Mouse (Mus musculus): Measurements from ENCODE around the gene Gprc5a. TPM values are rescaled to one million over a fixed set of nuclear protein-coding genes. Genes with fewer than 3 reads are reported as not detected.
A peak's percentile ranks its signal among the peaks of the same experiment; 100 is the strongest.

Gene Gprc5a
- 0.45 and 0.53 TPM in 2 replicates for polyA plus RNA-seq (2015; fragmentation: Nextera tagmentation; extraction: Ambion mirVana)

- peak within 1 kb of the TSS; percentile 41 for H3K4me3 ChIP-seq
- no peaks in the 10 kb centered on the region for H3K9me3 ChIP-seq (replicated peaks)
- ATAC-seq: peak; percentile 75
Observed at GRCm38 (mm10) chr6:135065236-135065957, at the start of gene Gprc5a. TSS of gene Gprc5a (plus strand) at chr6:135065651.

GRCm38 (mm10) chr6:135017211-135017610 lies 48.2 kb upstream of the Gprc5a start:
- Histone ChIP-seq H3K4me2 (no peak overlapping the region), H3K4me1 (peaks cover 4% of the 10 kb centered on the region), H3K36me3 (ENCODE audit: poor library complexity, severe bottlenecking) (peaks cover 89% of the 10 kb centered on the region), H3K9me3 (replicated peaks) (no peaks in the 10 kb centered on the region), H3K9ac (no peak overlapping the region), H3K27me3 (no peaks in the 10 kb centered on the region), H3K27ac (no peak overlapping the region), H3K4me3 (no peak overlapping the region)
- no peak for ATAC-seq
- 95% methylated on average over 11 of the region's 11 CpGs for WGBS

More at GRCm38 (mm10) chr6:135065236-135065957, at the start of gene Gprc5a:
- H3K9ac ChIP-seq: peak within 1 kb of the TSS; percentile 43
- H3K4me2 ChIP-seq: peak within 1 kb of the TSS; percentile 68
- peaks cover 24% of the 10 kb centered on the region for H3K27me3 ChIP-seq
- H3K36me3 ChIP-seq (ENCODE audit: poor library complexity, severe bottlenecking): no peaks in the 10 kb centered on the region
- WGBS: under 1% methylated on average over 44 of the region's 44 CpGs
- no peak within 1 kb of the TSS for H3K27ac ChIP-seq
- H3K4me1 ChIP-seq: peaks cover 10% of the 10 kb centered on the region; the same call in 1 of the 2 replicates

DNA sequence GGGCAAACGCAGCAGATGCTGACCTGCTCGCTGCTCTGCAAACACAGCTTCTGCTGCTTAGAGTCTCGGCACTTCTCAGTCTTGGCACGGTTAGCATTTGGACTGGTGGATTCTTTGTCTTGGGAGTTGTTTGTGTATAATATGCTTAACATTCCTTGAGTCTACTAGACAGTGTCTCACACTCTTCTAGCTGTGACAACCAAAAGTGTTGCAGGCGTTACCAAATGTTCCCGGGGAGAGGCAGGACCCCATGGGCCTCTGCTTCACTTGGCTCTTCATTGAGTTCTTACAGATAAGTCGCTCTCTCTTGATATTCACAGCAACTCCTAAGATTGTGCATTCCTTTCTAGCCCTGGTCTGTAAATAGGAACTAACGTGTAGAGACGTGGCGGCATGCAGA lies 45.9 kb upstream of the Gprc5a start:
- no peak overlapping the region for H3K9ac ChIP-seq
- WGBS: 91% methylated on average over 10 of the region's 10 CpGs
- H3K36me3 ChIP-seq (ENCODE audit: poor library complexity, severe bottlenecking): peaks cover 100% of the 10 kb centered on the region

DNA sequence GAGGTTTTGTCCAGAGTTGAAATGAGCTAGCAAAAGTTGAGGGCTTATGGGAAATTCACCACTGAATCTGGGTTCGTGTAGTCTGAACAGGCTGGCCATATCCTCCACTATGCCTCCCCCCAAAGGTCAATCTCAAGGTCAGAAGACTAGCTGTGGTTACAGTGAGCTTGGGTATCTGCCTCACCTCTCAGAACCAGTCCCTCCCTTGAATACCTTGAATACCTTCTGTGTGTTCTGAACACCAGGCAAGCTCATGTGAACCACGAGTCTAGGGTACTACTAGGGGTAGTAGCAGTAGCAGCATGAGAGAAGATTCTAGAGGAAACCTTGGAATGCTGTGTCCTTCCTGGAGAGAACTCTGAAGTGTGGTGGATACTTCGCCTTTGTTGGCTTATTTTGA lies 43.8 kb upstream of the Gprc5a start:
- H3K4me1 ChIP-seq: no peaks in the 10 kb centered on the region
- no peak overlapping the region for H3K27ac ChIP-seq
- no peaks in the 10 kb centered on the region for H3K27me3 ChIP-seq
- peaks cover 87% of the 10 kb centered on the region for H3K36me3 ChIP-seq (ENCODE audit: poor library complexity, severe bottlenecking)
- H3K4me2 ChIP-seq: no peak overlapping the region
- no peak for ATAC-seq
- H3K9me3 ChIP-seq (replicated peaks): no peaks in the 10 kb centered on the region
- no peak overlapping the region for H3K9ac ChIP-seq
- no peak overlapping the region for H3K4me3 ChIP-seq
- 95% methylated on average over 3 of the region's 3 CpGs for WGBS

More for the DNA sequence above, 45.9 kb upstream of the Gprc5a start:
- H3K4me1 ChIP-seq: no peaks in the 10 kb centered on the region
- no peak overlapping the region for H3K27ac ChIP-seq
- no peaks in the 10 kb centered on the region for H3K9me3 ChIP-seq (replicated peaks)
- no peak for ATAC-seq
- no peaks in the 10 kb centered on the region for H3K27me3 ChIP-seq
- no peak overlapping the region for H3K4me3 ChIP-seq
- H3K4me2 ChIP-seq: no peak overlapping the region

DNA sequence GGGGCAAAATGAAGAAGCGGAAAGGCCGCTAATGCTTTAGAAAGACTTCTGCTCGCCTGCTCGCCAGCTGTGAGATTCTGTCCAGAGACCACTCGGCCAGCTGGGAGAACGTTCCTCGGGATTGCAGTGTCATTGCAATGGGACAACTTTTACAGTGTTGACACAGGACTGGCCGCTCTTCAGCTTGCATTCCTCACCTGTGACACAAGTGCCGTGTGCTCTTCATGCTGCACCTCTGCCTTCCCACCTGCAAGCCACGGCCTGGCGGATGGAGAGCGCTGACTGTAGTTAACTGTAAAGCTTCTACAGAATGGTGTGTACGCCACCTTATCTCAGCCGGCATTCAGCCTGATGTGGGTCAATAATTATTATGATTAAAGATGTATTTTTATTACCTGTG lies 42.1 kb upstream of the Gprc5a start:
- ATAC-seq: no peak
- no peaks in the 10 kb centered on the region for H3K9me3 ChIP-seq (replicated peaks)
- H3K36me3 ChIP-seq (ENCODE audit: poor library complexity, severe bottlenecking): peaks cover 70% of the 10 kb centered on the region
- no peaks in the 10 kb centered on the region for H3K27me3 ChIP-seq
- H3K4me3 ChIP-seq: no peak overlapping the region
- no peak overlapping the region for H3K4me2 ChIP-seq
- no peaks in the 10 kb centered on the region for H3K4me1 ChIP-seq
- WGBS: 95% methylated on average over 14 of the region's 14 CpGs
- H3K9ac ChIP-seq: no peak overlapping the region
- H3K27ac ChIP-seq: no peak overlapping the region

DNA sequence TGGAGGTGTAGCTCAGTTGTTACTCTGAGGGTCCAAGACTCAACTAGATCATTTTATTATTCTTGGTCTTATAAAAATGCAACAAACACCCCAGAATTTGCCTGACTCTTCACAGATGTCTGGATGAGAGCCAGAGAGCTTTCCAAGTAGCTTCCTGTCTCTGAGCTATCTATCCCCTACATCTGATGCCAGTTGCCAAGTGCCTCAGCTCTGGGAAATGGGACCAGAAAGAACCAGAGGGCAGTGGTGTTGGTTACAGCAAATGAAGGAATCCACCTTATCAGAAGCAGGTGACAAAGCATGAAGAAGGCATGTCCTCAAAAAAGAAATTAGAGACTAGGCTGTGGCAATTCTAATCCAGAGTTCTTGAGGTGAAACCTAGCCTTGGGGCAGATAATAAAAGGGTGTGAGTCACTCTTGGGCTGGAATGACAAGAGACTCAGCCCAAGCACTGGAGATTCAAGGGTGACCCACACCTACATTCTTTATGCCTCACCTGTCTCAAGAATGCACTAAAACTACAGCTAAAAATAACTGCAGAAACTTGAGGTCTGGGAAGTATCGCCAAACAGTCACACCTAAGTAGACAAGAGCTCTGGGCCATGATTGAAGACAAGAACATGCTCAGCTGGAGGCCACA lies 40.5 kb upstream of the Gprc5a start:
- ATAC-seq: no peak
- no peaks in the 10 kb centered on the region for H3K9me3 ChIP-seq (replicated peaks)
- H3K4me3 ChIP-seq: no peak overlapping the region
- H3K36me3 ChIP-seq (ENCODE audit: poor library complexity, severe bottlenecking): peaks cover 55% of the 10 kb centered on the region
- H3K4me1 ChIP-seq: no peaks in the 10 kb centered on the region
- H3K9ac ChIP-seq: no peak overlapping the region
- H3K4me2 ChIP-seq: no peak overlapping the region
- H3K27ac ChIP-seq: no peak overlapping the region
- no peaks in the 10 kb centered on the region for H3K27me3 ChIP-seq
- 100% methylated on average over 1 of the region's 1 CpGs for WGBS

GRCm38 (mm10) chr6:135026232-135026631 lies 39.2 kb upstream of the Gprc5a start:
- Histone ChIP-seq H3K36me3 (ENCODE audit: poor library complexity, severe bottlenecking) (peaks cover 41% of the 10 kb centered on the region), H3K9me3 (replicated peaks) (no peaks in the 10 kb centered on the region), H3K4me3 (no peak overlapping the region), H3K27ac (no peak overlapping the region), H3K9ac (no peak overlapping the region), H3K27me3 (no peaks in the 10 kb centered on the region), H3K4me2 (no peak overlapping the region), H3K4me1 (no peaks in the 10 kb centered on the region)
- peak; percentile 55 for ATAC-seq
- WGBS: 9% methylated on average over 3 of the region's 3 CpGs

DNA sequence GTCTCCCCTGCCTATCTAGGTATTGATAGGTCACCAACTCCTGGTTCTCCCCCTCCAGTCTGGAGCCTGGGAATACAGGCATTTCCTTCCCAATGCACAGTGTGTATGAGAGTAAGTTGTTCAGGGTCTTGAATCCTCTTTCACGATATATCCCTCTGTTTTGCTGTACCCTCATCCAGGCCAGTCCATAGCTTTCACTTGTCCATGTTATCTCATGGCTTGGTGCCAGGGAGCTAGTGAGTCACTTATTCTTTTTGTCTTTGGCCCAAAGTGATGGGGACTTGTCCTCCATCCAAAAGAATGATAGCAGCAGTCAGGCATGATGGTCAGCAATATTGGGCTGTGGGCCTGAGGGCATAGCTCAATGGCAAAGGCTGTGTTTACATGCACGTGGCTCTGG lies 38.7 kb upstream of the Gprc5a start:
- H3K9me3 ChIP-seq (replicated peaks): no peaks in the 10 kb centered on the region
- H3K36me3 ChIP-seq (ENCODE audit: poor library complexity, severe bottlenecking): peaks cover 36% of the 10 kb centered on the region
- no peak overlapping the region for H3K4me3 ChIP-seq
- no peak overlapping the region for H3K27ac ChIP-seq
- H3K4me1 ChIP-seq: no peaks in the 10 kb centered on the region
- no peak overlapping the region for H3K4me2 ChIP-seq
- WGBS: 83% methylated on average over 2 of the region's 2 CpGs
- no peak overlapping the region for H3K9ac ChIP-seq
- no peaks in the 10 kb centered on the region for H3K27me3 ChIP-seq
- no peak for ATAC-seq

GRCm38 (mm10) chr6:135029246-135029645 lies 36.2 kb upstream of the Gprc5a start:
- peaks cover 11% of the 10 kb centered on the region for H3K36me3 ChIP-seq (ENCODE audit: poor library complexity, severe bottlenecking)
- no peaks in the 10 kb centered on the region for H3K9me3 ChIP-seq (replicated peaks)
- no peak overlapping the region for H3K27ac ChIP-seq
- no peaks in the 10 kb centered on the region for H3K27me3 ChIP-seq
- H3K9ac ChIP-seq: no peak overlapping the region
- 88% methylated on average over 4 of the region's 4 CpGs for WGBS
- H3K4me3 ChIP-seq: no peak overlapping the region
- H3K4me2 ChIP-seq: no peak overlapping the region
- ATAC-seq: no peak
- H3K4me1 ChIP-seq: no peaks in the 10 kb centered on the region

GRCm38 (mm10) chr6:135038674-135039073 lies 26.8 kb upstream of the Gprc5a start:
- Histone ChIP-seq H3K9me3 (replicated peaks) (no peaks in the 10 kb centered on the region), H3K36me3 (ENCODE audit: poor library complexity, severe bottlenecking) (no peaks in the 10 kb centered on the region), H3K4me3 (no peak overlapping the region), H3K4me2 (no peak overlapping the region), H3K27ac (no peak overlapping the region), H3K4me1 (peaks cover 12% of the 10 kb centered on the region), H3K9ac (no peak overlapping the region), H3K27me3 (peaks cover 5% of the 10 kb centered on the region; the same call in 1 of the 2 replicates)
- ATAC-seq: no peak
- 25% methylated on average over 3 of the region's 3 CpGs for WGBS

- Histone ChIP-seq H3K4me1 (peaks cover 12% of the 10 kb centered on the region), H3K9ac (peak overlapping the region; percentile 22; the same call in 1 of the 2 replicates), H3K9me3 (replicated peaks) (no peaks in the 10 kb centered on the region), H3K4me2 (peak overlapping the region; percentile 55), H3K27me3 (peaks cover 5% of the 10 kb centered on the region; the same call in 1 of the 2 replicates), H3K27ac (no peak overlapping the region), H3K36me3 (ENCODE audit: poor library complexity, severe bottlenecking) (no peaks in the 10 kb centered on the region), H3K4me3 (peak overlapping the region; percentile 20)
- 8% methylated on average over 21 of the region's 21 CpGs for WGBS
- ATAC-seq: peak; percentile 48; the same call in 1 of the 2 replicates
Observed at GRCm38 (mm10) chr6:135040275-135040871, 25.1 kb upstream of the Gprc5a start.

DNA sequence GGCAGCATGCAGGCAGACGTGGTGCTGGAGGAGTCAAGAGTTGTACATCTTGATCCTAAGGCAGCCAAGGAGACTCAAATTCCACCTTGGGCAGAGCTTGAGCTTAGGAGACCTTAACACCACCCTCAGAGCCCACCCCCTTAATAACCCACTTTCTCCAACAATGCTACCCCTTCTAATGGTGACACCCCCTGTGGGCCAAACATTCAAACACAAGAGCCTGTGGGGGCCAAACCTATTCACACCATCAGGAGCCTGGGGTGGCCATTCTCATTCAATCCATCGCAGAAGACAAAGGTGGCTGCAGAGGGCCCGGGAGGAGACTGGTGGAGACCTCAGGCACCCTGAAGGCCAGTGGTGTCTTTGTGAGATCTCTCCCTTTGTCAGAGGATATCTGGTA lies 23.5 kb upstream of the Gprc5a start:
- no peak overlapping the region for H3K4me2 ChIP-seq
- no peak overlapping the region for H3K9ac ChIP-seq
- H3K4me1 ChIP-seq: peaks cover 12% of the 10 kb centered on the region
- no peak for ATAC-seq
- no peak overlapping the region for H3K27ac ChIP-seq
- peaks cover 5% of the 10 kb centered on the region; the same call in 1 of the 2 replicates for H3K27me3 ChIP-seq
- WGBS: 34% methylated on average over 3 of the region's 3 CpGs
- H3K36me3 ChIP-seq (ENCODE audit: poor library complexity, severe bottlenecking): no peaks in the 10 kb centered on the region
- no peaks in the 10 kb centered on the region for H3K9me3 ChIP-seq (replicated peaks)
- H3K4me3 ChIP-seq: no peak overlapping the region

All from forebrain, embryonic 13.5 days (tissue).